Mouse (Mus musculus) liver, embryonic 14.5 days (tissue): ENCODE measurements around the gene Rhbdl3. TPM values are rescaled to one million over a fixed set of nuclear protein-coding genes. Genes with fewer than 3 reads are reported as not detected.

Source experiments
- ATAC-seq: fragments of 200-750 bp; cut with Nextera tagmentation; 2 replicates; pipeline ENCODE4 v1.8.0; 2017; ENCODE audit warnings: moderate number of reproducible peaks, mild to moderate bottlenecking, moderate library complexity; ENCODE audit not compliant: insufficient read depth
- DNase-seq, 3 experiments: peaks; one replicate each; pipeline ENCODE4 v3.0.0-alpha.2; 2012 to 2013; ENCODE audit warnings: low read depth in 3 of 3, low spot score in 3 of 3
- H3K27ac ChIP-seq: fragments of 300-500 bp; sonication (generic); 2 replicates; pipeline ENCODE4 v1.5.1; 2014; ENCODE audit warnings: moderate library complexity, mild to moderate bottlenecking, control low read depth, inconsistent platforms
- H3K27me3 ChIP-seq: fragments of 300-500 bp; sonication (generic); 2 replicates; pipeline ENCODE4 v1.6.1; 2014; ENCODE audit warnings: mild to moderate bottlenecking, low read length, moderate library complexity; ENCODE audit not compliant: control insufficient read depth, insufficient read depth
- H3K36me3 ChIP-seq: fragments of 300-500 bp; sonication (generic); replicated peaks from 2 replicates; pipeline ENCODE4 v1.6.1; 2014; ENCODE audit warnings: low read depth; ENCODE audit not compliant: control insufficient read depth, insufficient read depth
- H3K4me1 ChIP-seq, 2 experiments: fragments of 200-500 bp in 1 of 2; fragments of 300-500 bp in 1 of 2; sonication (generic) in 1 of 2; replicated peaks; 2 replicates each; pipeline ENCODE4 v1.6.1; 2012 to 2014; ENCODE audit warnings: antibody characterized with exemption in 1 of 2, inconsistent platforms in 1 of 2, low read length in 1 of 2; ENCODE audit not compliant: control insufficient read depth in 2 of 2, insufficient read depth in 2 of 2
- H3K4me2 ChIP-seq: fragments of 300-500 bp; sonication (generic); 2 replicates; pipeline ENCODE4 v1.6.1; 2014; ENCODE audit warnings: low read depth, mild to moderate bottlenecking, control low read depth, moderate library complexity
- H3K4me3 ChIP-seq, 2 experiments: fragments of 200-500 bp in 1 of 2; fragments of 300-500 bp in 1 of 2; sonication (generic) in 1 of 2; 2 replicates each; pipeline ENCODE4 v1.5.1; 2012 to 2014; ENCODE audit warnings: low read depth in 2 of 2, low read length in 2 of 2, mild to moderate bottlenecking in 2 of 2, control low read depth in 1 of 2, inconsistent platforms in 1 of 2, moderate library complexity in 1 of 2; ENCODE audit not compliant: insufficient read depth in 1 of 2
- H3K9ac ChIP-seq: fragments of 300-500 bp; sonication (generic); replicated peaks from 2 replicates; pipeline ENCODE4 v1.6.1; 2014; ENCODE audit warnings: mild to moderate bottlenecking, control low read depth, moderate library complexity
- H3K9me3 ChIP-seq: fragments of 300-500 bp; sonication (generic); 2 replicates; pipeline ENCODE4 v1.6.1; 2016; ENCODE audit warnings: low read length, mixed read lengths; ENCODE audit not compliant: control insufficient read depth
- CTCF ChIP-seq: IDR thresholded peaks from 2 replicates; pipeline ENCODE4 v1.5.1; 2016; ENCODE audit warnings: antibody characterized with exemption, low read depth, control low read depth
- EP300 ChIP-seq: IDR thresholded peaks from 2 replicates; pipeline ENCODE4 v1.6.1; 2016; ENCODE audit warnings: antibody characterized with exemption, low read depth
- WGBS: fragments of 180-500 bp; shearing (Covaris S2); extraction: QIAGEN DNeasy Blood & Tissue Kit; methylation state at CpG from one replicate; pipeline ENCODE4 v1.1.7; 2014; ENCODE audit not compliant: insufficient replicate concordance; 5-methylcytosine and 5-hydroxymethylcytosine counted together
- polyA plus RNA-seq, 2 experiments: library from polyadenylated mRNA; depleted of rRNA in 1 of 2; stranded (reverse) in 1 of 2; unstranded in 1 of 2; fragments of >200 nt; fragmentation: Nextera tagmentation in 1 of 2; extraction: Ambion mirVana in 1 of 2; gene quantifications; 2 replicates each; pipeline versions ENCODE4 v1.2.1 to v1.2.3; 2012 to 2014

Rhbdl3 gene
- polyA plus RNA-seq (2012; rRNA removed) (0.04 and 0.09 TPM in 2 replicates), polyA plus RNA-seq (2014; fragmentation: Nextera tagmentation; extraction: Ambion mirVana) (0.03 TPM in 1 of 2 replicates, not detected in the other)

- no peak within 1 kb of the TSS for H3K27ac ChIP-seq
Measured at GRCm38 (mm10) chr11:80300551-80301315, at the start of gene Rhbdl3. Rhbdl3 (plus strand) TSS chr11:80300912.

GRCm38 (mm10) chr11:80264137-80264536, 36.6 kb upstream of the Rhbdl3 start:
- Histone ChIP-seq H3K27ac (no peak overlapping the region), H3K27me3 (no peaks in the 10 kb centered on the region), H3K4me1 (no peaks in the 10 kb centered on the region), H3K4me2 (no peak overlapping the region), H3K36me3 (no peaks in the 10 kb centered on the region; the same call in 1 of the 2 replicates), H3K4me3 (no peak overlapping the region), H3K9ac (no peak overlapping the region), H3K9me3 (no peaks in the 10 kb centered on the region)
- TF ChIP-seq CTCF = no peak
- TF ChIP-seq EP300 = no peak
- ATAC-seq = no peak
- 81% methylated on average over 8 of the region's 8 CpGs for WGBS
- DNase-seq = no peak

More at GRCm38 (mm10) chr11:80300551-80301315, at the start of gene Rhbdl3:
- Histone ChIP-seq H3K9ac (no peak within 1 kb of the TSS), H3K4me3 (peak within 1 kb of the TSS; percentile 11 to 48; a peak in 3 of 4 replicates), H3K4me2 (peak within 1 kb of the TSS; percentile 62), H3K9me3 (no peaks in the 10 kb centered on the region), H3K27me3 (peaks cover 54% of the 10 kb centered on the region), H3K36me3 (no peaks in the 10 kb centered on the region), H3K4me1 (no peaks in the 10 kb centered on the region; a peak in 1 of 4 replicates)
- TF ChIP-seq EP300 (no peak), CTCF (no peak)
- ATAC-seq = no peak
- WGBS = under 1% methylated on average over 58 of the region's 81 CpGs
- DNase-seq = no peak

- no peak overlapping the region for H3K4me3 ChIP-seq
- no peaks in the 10 kb centered on the region for H3K4me1 ChIP-seq
- H3K27ac ChIP-seq = no peak overlapping the region
- no peak for DNase-seq
- no peak overlapping the region for H3K4me2 ChIP-seq
- no peak for ATAC-seq
- H3K36me3 ChIP-seq = no peaks in the 10 kb centered on the region; the same call in 1 of the 2 replicates
- H3K27me3 ChIP-seq = no peaks in the 10 kb centered on the region
- H3K9me3 ChIP-seq = no peaks in the 10 kb centered on the region
- TF ChIP-seq EP300 = no peak
- no peak for TF ChIP-seq CTCF
- H3K9ac ChIP-seq = no peak overlapping the region
- 61% methylated on average over 5 of the region's 5 CpGs for WGBS
Measured at GRCm38 (mm10) chr11:80271096-80271495, 29.6 kb upstream of the Rhbdl3 start.

GRCm38 (mm10) chr11:80275011-80275410, 25.7 kb upstream of the Rhbdl3 start:
- Histone ChIP-seq H3K4me2 (no peak overlapping the region), H3K9ac (no peak overlapping the region), H3K27me3 (no peaks in the 10 kb centered on the region), H3K9me3 (no peaks in the 10 kb centered on the region), H3K36me3 (no peaks in the 10 kb centered on the region), H3K27ac (no peak overlapping the region), H3K4me1 (no peaks in the 10 kb centered on the region), H3K4me3 (no peak overlapping the region)
- 54% methylated on average over 3 of the region's 3 CpGs for WGBS
- DNase-seq (no peak), ATAC-seq (no peak)
- peak; percentile 27; the same call in 1 of the 2 replicates for TF ChIP-seq CTCF
- TF ChIP-seq EP300 = no peak

- no peak overlapping the region for H3K4me2 ChIP-seq
- no peaks in the 10 kb centered on the region for H3K27me3 ChIP-seq
- DNase-seq = no peak
- no peak overlapping the region for H3K4me3 ChIP-seq
- no peak overlapping the region for H3K9ac ChIP-seq
- no peaks in the 10 kb centered on the region for H3K36me3 ChIP-seq
- ATAC-seq = no peak
- no peak for TF ChIP-seq CTCF
- WGBS = 51% methylated on average over 2 of the region's 2 CpGs
- H3K9me3 ChIP-seq = no peaks in the 10 kb centered on the region
- no peak overlapping the region for H3K27ac ChIP-seq
- H3K4me1 ChIP-seq = no peaks in the 10 kb centered on the region
Measured at GRCm38 (mm10) chr11:80278054-80278453, 22.7 kb upstream of the Rhbdl3 start.
